Mouse (Mus musculus) liver, adult 2 months (tissue): ENCODE measurements around the gene Chm.

Experiments used
- CTCF ChIP-seq: fragments of 200-500 bp; IDR thresholded peaks from 2 replicates; pipeline ENCODE4 v1.5.1; 2011; ENCODE audit warnings: low read depth, low read length, control low read depth
- POLR2A ChIP-seq: fragments of 200-500 bp; IDR thresholded peaks from 2 replicates; pipeline ENCODE4 v1.6.1; 2011; ENCODE audit warnings: low read length, control low read depth; ENCODE audit not compliant: insufficient read depth; ENCODE audit errors: extremely low read depth

- TF ChIP-seq CTCF: no peak
- TF ChIP-seq POLR2A: no peak
Observed at GRCm38 (mm10) chrX:113185230-113185985, at the start of gene Chm.
